Mouse (Mus musculus): ENCODE measurements around the gene Fastkd5.
"Not testable (repeated sequence)": the region's sequence is repeated elsewhere in the genome, so short reads cannot be mapped to it uniquely, and the experiment has no call there.

Gene Fastkd5

DNA sequence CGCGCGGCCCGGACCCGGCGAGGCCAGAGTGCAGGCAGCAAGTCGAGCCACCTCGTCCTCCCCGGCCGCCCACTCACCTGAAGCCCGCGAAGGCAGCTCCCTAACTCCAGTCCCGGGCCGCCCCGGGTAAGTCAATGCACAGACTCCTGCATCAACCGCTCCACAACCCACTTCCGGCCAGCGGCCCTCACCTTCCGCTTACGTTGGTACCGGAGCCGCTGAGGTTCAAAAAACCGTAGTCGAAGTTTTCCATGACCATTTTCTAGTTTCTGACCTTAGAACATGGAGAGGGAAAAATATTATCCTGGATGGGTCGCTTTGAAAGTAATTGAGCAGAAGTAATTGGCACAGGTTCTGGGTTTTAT is at the start of gene Fastkd5, which contains the start of gene Ubox5:
Gene Fastkd5 (minus strand): TSS at position 189 of the 365 bp plus-strand sequence.
Gene Ubox5 (minus strand): TSS at position 200 of the 365 bp plus-strand sequence.
- peak; percentile 70 to 88 for DNase-seq

DNA sequence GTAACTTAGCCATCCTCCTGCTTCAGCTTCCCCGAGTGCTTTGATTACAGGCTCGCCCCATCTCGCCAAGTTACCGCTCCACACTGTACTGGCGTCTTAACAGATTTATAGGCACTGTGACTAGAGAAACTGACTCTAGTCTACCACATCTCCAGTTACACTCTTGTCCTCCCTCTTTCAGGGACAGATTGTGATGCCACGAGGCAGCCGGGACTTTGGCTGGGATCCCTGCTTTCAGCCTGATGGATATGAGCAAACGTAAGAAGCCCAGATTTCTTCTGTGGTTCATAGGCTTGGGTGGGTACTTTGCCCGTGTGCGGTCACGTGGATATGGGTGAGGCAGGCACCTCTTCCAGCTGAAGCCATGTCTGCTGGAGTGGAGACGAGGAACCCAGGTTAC is 49.3 kb upstream of the Fastkd5 start:
- DNase-seq = no peak

DNA sequence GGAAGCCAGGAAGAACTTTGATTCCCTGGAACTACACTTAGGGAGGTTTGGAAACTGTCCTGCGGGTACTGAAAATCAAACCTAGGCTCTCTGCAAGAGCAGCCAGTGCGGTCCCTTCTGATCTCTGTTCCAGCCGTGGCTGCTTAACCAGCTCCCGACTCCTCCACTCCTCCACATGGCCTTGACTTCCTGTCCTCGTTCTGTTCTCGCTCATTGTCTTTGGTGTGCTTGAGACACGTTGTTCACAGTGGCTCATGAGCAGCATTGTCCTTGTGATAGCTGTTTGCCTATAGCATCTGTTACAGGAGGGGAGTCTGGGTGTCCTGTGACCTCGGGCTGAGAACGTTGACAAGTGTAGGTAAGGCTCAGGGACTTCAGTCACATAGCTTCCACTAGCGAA is 47.4 kb upstream of the Fastkd5 start:
- DNase-seq = no peak

DNA sequence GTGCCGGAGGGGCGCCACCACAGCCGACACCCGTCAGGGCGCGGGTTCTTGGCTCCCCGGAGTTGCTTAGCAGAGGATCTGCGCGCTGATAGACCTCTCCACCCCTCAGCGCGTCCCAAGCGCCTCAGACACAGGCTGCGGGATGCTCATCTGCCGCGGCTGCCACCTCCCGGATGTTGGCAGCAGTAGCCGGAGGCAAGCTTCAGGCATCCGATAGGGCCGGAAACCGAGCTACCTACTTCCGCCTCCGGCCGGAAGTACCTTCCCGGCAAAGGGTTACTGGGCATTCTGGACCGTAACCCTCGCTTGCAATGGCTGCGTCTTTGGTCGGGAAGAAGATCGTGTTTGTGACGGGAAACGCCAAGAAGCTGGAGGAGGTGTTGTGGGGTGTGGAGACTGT is 37.7 kb upstream of the Fastkd5 start, which contains the start of gene Itpa:
Gene Itpa (plus strand): TSS at position 52 of the 400 bp plus-strand sequence.
- peak; percentile 75 for DNase-seq

DNA sequence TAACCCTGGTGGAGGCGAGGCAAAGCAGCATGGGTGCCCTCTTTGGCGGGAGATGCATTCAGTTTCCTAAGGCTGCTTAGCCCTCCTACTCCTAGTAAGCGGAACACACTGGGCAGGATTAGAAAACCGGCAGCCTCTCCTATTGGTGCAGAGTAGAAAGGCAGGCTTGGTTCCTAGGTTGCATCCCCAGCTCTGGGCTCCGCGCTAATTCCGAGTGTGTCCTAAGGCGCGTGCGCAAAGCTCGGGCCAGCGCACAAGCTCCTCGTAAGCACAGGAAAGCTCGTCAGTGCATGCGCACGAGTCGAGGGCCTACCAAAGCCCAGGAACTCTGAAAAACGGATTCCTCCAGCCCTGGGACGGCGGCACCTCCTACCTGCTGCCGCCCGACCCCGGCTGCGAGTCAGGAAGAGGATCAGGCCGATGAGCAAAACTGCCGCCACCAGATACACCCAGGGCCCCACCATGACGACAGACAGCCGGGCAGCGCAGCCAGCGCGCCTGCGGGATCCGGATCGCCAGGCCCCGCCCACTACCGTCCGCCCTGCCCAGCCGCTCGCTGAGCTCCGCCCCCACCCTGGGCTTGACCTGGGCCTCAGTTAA is 34.4 kb upstream of the Fastkd5 start, which contains the start of gene Ddrgk1:
Gene Ddrgk1 (minus strand): TSS at position 558 of the 600 bp plus-strand sequence.
- DNase-seq = peak; percentile 84 to 92

DNA sequence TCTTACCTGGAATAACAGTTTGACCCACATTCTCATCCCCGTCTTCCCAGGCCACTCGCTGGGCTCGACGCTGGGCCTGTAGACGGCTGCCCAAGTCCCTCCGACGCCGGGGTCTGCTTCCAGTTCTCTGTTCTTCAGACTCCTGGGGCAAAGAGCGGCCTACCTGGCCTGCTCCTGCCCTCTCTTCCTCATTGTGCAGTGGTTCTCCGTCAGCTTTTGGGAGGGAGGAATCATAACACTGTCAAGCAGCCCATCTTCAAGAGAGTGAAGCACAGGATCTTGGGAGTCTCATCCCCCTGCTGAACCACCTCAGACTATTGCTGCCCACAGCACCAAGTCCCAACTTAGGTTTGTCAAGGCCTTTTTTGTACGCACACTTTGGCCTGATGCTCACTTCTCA is 33.5 kb upstream of the Fastkd5 start:
- no peak for DNase-seq

DNA sequence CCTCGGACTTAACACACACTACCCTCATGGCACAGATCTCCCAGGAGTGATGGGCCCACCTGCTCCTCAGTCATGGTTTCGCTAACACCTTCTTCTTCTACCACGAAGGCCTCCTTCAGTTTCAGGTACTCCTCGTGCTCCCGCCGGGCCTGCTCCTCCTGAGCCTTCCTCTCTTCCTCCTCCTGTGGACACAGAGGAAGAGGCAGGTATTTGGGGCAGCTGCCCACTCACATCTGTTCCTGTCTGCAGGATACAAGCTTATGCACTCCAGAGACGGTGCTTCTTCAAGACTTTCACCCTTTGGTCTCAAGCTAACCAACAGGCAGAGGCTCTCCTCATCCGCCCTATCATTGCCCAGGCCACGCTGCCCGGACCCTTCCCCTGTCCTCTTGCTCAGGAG is 28.7 kb upstream of the Fastkd5 start:
- DNase-seq = no peak

DNA sequence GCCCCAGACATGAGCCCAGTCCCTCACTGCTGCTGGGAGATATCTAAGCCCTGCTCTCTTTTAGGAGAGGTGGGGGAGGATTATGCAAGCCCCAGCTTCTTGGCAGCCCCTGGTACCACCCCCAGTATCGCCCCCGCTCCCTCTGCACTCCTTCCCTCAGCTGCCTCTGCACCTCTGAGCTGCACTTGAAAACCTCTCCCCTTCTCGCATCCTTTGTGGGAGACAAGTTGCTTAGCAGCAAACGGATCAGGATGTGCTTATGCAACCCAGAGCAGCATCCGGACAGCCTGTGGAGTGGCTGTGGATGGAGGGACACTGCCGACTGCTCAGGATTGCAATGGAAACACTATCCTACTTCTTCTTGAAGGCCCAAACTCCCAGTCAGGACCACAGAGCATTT is 27.7 kb upstream of the Fastkd5 start:
- DNase-seq = no peak

DNA sequence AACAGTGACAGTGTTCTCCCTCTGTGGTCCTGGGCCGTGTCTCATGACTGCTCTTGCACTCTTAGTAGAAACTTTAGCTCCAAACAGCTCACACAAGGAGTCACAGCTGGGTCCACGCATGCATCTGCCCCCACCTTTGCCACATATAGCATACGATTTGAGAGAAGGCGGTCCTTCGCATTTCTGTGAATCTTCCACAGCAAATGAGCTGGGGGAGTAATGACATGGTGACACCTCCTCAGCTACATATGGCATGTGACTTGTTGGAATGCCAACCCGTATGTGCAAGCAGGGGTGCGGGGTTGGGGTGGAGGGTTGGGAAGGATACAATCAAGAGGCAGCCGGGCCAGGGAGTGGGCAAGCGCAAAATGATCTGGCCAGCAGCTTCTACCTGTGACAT is 26.7 kb upstream of the Fastkd5 start:
- DNase-seq = no peak

DNA sequence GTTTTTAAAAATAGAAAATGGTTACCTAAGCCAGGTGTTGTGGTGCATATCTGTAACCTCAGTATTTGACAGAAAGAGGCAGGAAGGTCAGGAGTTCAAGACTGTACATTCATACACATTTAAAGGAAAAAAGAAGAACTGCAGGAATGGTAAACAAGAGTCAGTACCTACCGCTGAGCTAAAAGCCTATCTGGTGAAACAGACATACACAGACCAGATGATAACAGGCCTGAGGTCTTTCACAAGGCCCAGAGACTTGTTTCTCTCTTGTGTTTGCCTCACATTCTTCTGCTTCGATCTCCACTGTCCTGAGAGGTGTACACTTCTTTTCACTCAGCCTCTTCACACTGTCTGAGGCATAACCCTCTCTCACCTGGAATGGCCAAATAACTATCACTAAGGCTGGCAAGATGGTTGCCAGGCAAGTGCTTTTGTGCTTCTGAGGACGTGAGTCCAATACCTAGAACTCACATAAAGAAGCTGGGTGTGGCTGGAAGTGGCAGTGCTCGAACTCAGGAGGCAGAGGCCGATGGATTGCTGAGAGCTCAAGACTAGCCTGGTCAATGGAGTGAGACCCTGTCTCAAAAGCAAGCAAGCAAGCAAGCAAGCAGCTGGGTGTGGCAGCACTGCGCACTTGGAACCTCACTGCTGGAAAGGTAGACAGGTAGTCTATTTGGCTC is 26.0 kb upstream of the Fastkd5 start:
- DNase-seq = no peak

DNA sequence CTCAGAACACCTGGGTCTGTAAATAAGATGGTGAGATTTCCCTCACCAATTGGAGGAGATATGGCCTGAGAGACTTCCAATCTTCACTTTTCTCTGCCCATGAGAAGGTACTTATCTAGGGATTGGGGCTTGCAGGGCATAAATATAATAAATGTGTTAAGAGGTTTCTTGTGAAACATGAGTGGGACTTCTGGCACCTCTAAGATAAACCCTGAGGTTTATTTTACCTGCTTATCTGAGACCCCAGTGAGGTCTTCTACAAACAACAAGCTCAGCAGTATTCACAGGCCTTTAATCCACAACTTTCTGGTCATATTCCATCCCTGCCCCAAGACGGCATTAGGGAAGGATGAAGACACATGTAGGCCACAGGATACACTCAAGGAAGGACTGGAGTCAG is 23.9 kb upstream of the Fastkd5 start:
- no peak for DNase-seq

DNA sequence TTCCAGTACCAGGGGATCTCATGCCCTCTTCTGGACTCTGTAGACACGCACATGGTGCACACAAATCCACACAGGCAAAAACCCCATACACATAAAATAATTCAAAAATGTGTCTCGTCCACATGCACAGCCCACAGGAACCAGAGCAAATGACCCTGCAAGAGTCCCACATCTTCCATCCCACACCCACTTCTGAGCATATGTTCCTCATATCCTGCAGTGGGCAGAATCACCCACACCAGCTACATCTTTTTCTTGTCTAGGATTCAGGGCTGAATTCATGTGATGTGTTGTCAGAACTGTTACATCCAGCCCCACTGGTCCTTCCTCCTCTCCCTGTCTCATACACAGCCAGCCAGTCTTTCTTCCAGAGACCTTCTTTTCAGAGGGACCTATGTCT is 23.5 kb upstream of the Fastkd5 start:
- no peak for DNase-seq

DNA sequence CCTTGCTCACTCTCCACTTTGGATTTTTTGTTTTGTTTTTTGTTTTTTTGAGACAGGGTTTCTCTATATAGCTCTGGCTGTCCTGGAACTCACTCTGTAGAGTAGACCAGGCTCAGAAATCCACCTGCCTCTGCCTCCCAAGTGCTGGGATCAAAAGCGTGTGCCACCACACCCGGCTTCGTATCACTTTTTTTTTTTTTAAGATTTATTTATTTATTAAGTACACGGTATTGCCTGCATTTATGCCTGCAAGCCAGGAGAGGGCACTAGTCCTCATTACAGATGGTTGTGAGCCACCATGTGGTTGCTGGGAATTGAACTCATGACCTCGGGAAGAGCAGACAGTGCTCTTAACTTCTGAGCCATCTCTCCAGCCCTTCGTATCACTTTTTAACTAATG is 19.2 kb upstream of the Fastkd5 start:
- not testable (repeated sequence) for DNase-seq

DNA sequence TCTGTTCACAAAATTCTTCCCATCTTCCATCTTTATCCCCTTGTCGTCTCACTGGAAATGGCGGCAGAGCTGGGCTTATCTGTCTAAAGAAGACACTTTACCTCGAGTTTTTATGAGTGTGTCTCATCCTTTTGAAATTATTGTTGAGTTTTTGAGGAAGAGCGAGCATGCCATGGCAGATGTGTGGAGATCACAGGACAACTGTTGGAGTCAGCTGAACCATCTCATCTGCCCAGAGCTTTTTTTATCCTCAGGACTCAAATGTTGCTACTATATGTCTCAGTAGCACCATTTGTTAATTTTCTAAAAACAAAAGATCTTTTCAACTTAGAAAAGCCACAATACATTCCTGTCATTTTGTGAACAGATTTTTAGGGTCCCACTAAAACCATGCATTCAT is 15.4 kb upstream of the Fastkd5 start:
- no peak for DNase-seq

DNA sequence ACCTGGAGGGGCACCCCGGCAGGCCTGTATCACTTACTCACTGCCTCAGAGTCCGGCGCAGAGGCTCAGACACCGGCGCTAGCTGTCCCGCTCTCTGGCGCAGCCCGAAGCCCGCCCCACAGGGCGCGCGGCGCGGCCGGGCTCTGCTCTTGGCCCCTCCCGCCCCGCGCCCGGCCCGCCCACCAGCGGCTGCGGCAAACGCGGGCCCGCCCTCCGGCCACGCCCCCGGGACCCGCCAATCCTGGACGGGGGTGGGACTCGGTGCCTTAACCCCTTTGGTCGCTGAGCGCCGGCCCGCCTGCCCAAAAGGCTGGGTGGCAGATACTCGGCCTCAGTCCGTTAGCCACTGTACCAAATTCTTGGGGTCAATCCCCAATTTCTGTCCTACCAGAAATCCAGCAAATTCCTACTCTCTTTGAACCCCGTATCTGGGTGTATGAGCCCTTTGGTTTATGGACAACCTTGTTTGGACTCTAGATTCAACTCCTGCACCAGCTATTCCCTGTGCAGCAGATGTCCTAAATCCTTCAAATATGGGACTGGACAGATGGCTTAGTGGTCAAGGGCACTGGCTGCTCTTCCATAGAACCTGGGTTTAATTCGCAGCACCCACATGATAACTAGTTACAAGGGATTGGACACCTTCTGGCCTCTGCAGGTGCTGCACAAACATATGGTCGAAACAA is 13.0 kb upstream of the Fastkd5 start, which contains the start of gene Lzts3:
Gene Lzts3 (minus strand): TSS at position 120 of the 686 bp plus-strand sequence.
- DNase-seq = peak; percentile 87 to 94

DNA sequence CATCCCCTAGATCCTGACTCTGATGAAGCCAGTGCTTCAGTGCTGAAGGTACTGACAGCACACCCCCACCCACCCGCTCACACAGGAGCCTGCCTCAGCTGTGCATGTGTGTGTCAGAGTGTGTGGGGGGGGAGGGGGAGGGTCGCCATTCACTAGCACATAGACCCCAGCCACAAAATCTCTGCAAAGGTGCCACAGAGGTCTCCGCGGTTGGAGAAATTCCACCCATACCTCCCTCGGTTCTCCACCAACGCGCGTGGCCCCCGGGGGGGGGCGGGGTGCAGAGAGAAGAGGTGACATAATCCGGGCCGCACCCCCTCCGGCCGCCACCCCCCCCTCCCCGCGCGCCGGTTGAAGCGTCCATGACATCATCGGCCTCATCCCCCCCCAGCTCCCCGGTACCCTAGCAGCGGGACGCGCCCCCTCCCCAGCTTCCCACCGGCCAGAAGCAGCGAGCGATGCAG is 12.4 kb upstream of the Fastkd5 start:
- DNase-seq = no peak

DNA sequence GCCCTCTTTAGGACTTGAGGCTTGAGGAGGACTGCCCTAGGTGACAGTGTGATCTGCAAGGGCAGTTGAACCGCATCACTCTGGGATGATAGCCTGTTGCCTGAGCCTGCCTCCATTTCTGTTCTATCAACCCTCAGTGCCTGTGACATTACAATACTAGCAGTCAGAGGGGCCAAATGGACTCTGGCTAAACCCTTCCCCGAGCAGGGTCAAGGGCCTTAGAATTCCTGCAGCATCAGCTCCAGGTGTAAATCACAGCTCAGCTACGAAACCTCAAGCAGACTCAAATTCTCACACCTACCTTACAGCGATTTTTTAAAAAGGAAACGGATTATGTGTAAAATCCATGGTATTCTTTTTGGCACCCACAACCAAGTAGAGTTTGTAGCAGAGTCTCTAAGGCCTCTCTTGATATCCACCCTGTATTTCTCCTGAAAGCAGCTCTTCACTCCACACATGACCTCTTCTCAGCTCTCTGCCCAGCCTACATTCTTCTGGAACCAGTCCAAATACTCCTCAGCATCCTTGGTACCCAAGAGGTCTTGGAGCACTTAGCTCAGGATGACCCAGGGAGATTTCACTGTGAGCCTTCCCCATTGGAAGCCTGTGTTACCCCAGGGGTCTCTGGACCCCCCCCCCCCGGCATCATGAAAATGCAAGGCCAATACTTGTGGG is 11.7 kb upstream of the Fastkd5 start:
- DNase-seq = no peak

DNA sequence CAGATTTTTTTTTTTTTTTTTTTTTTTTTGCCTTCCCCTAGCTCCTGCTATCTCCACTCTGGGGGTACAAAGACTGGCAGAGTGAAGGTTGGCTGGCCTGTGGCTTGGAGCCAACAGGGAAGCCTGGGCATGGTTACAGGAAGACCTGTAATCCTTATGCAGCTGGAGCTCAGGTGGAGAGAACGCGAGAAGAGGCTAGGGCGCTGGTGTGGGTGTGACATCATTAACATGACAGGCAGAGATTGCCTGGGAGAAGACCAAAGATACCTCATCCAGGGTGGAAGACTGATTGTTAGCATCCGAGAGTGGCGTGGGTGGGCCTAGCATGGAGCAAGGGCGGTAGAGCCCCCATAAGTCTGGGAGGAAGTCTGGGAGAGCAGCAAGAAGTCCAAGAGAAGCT is 9.4 kb upstream of the Fastkd5 start:
- DNase-seq = no peak

DNA sequence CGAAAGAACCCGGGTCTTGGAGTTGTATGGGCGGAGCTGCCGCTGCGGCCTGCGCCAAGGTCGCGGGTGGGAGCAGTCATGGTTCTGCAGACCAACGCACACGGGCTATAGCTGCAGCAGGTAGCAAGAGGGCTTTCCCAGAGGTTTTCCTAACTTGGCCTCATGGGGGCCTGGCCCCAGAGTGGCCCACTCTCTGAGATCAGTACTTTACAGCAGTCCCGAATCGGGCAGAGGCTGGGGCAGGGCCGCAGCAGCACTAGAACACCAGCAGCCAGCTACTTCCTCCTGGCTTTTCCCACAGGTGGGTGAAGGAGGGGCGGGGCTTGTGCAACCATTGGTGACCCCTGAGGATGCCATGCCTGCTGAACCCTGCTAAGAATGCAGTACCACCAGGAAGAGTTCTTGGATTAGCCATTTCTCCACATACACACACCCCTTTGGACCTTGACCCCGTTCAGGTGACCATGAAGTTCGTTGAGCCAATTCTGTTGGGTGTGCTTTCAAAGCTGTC is 8.3 kb upstream of the Fastkd5 start:
- DNase-seq = no peak

DNA sequence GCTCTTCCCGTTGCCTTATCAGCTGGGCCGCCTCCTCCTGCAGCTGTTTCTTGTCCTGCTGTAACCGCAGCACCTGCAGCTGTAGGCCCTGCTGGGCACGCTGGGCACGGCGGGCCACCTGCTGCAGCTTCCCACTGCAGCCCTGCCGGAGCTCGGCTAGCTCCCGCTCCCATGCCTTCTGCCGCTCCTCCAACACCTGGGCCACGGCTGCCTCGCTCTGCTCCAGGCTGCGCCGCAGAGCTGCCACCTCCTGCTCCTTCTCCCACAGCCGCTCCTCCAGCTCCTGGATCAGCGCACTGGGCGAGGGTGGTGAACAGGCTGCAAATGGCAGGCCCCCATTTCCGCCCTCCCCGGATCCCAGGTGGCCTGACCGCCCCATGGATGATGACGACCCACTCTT is 6.0 kb upstream of the Fastkd5 start:
- no peak for DNase-seq

DNA sequence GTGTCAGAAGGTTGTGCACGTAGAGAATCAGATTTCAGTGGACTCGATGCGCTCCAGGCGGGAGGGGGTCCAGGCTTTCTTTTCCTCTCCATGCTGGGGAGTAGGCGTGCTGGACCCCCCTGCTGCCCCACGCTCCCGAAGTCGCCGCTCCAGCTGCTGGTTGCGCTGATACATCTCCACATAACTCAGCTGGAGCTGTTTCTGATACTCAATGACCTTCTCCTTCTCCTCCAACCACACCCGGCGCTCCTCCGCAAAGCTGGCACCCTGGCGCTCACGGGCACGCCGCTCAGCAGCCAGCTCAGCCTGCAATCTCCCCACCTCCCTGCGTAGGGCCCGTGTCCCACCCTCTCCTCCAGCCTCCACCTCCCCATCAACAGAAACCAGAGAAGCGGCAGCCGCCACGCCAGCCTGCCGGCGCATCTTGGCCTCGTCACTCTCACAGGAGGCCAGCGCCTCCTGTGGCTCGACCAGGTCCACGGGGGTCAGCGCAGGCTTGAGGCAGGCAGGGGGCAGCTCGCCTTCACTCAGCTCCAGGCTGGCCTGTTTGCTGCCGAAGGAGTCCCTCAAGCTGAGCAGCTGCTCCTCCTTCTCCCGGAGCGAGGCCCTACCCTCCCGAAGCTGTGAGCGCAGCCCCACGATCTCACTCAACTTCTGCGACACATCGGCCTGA is 5.0 kb upstream of the Fastkd5 start:
- peak in 1 of 2 experiments; percentile 25 for DNase-seq

DNA sequence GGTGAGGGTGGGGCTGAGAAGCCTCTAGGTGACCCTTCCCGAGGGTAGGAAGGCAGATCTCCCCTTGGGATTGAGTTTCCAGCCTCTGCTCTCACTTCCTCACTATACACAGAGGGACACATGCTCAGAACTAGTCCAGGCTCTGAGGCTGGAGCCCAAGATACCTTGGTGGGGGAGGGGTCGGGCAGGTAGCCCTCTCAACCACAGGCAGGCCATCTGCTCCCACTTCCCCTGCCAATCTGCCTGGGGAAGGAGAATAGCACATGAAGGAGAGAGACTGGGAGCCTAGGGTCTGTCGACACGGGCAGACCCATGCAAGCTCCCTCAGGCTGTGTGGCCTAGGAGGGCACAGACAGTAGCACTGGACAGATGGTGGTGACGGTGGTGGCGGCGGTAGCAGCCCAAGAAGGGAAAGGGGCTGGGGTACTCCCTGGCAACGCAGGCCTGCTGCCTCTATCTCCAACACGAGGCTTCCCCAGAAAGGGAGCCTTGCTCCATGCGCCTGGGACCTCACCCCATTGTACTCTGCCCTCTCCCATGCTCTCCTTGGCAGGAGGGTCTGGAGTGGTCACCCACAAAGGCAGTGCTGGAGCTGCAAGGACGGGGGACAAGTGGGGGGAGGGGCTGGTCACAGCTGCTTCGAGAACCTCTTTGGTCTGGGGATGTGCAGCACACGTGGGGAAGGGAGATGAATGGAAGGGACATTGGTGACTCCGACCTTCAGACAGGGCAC is 4.3 kb upstream of the Fastkd5 start:
- DNase-seq = no peak
